Mouse (Mus musculus) limb, embryonic 14.5 days (tissue): Measurements from ENCODE around the gene Mmp3. TPM values are rescaled to one million over a fixed set of nuclear protein-coding genes. Genes with fewer than 3 reads are reported as not detected.

Experiments used
- ATAC-seq: fragments of 200-750 bp; cut with Nextera tagmentation; 2 replicates; pipeline ENCODE4 v1.8.0; 2017; ENCODE audit warnings: low read depth, moderate number of reproducible peaks, moderate TSS enrichment; ENCODE audit not compliant: low FRiP score
- DNase-seq: peaks from one replicate; pipeline ENCODE4 v3.0.0-alpha.2; 2015; ENCODE audit warnings: low spot score
- H3K27ac ChIP-seq: fragments of 300-500 bp; sonication (generic); replicated peaks from 2 replicates; pipeline ENCODE4 v1.5.1; 2014; ENCODE audit warnings: low read depth, mild to moderate bottlenecking, low read length, moderate library complexity, mixed read lengths
- H3K27me3 ChIP-seq: fragments of 300-500 bp; sonication (generic); 2 replicates; pipeline ENCODE4 v1.6.1; 2014; ENCODE audit warnings: low read length, mixed read lengths; ENCODE audit not compliant: control insufficient read depth, insufficient read depth
- H3K36me3 ChIP-seq: fragments of 300-500 bp; sonication (generic); 2 replicates; pipeline ENCODE4 v1.6.1; 2014; ENCODE audit warnings: mild to moderate bottlenecking, low read length, moderate library complexity, mixed read lengths; ENCODE audit not compliant: control insufficient read depth, insufficient read depth
- H3K4me1 ChIP-seq: fragments of 300-500 bp; sonication (generic); 2 replicates; pipeline ENCODE4 v1.6.1; 2014; ENCODE audit warnings: antibody characterized with exemption, low read length, mixed read lengths; ENCODE audit not compliant: control insufficient read depth, insufficient read depth
- H3K4me2 ChIP-seq: fragments of 300-500 bp; sonication (generic); replicated peaks from 2 replicates; pipeline ENCODE4 v1.6.1; 2014; ENCODE audit warnings: low read depth, mild to moderate bottlenecking, low read length, moderate library complexity; ENCODE audit not compliant: severe bottlenecking
- H3K4me3 ChIP-seq: fragments of 300-500 bp; sonication (generic); replicated peaks from 2 replicates; pipeline ENCODE4 v1.5.1; 2014; ENCODE audit warnings: low read length
- H3K9ac ChIP-seq: fragments of 300-500 bp; sonication (generic); 2 replicates; pipeline ENCODE4 v1.6.1; 2014; ENCODE audit warnings: mild to moderate bottlenecking, low read depth, low read length, moderate library complexity; ENCODE audit not compliant: severe bottlenecking
- H3K9me3 ChIP-seq: fragments of 300-500 bp; sonication (generic); 2 replicates; pipeline ENCODE4 v1.6.1; 2016; ENCODE audit warnings: low read length; ENCODE audit not compliant: control insufficient read depth
- POLR2A ChIP-seq: fragments of 200-500 bp; IDR thresholded peaks from 2 replicates; pipeline ENCODE4 v1.8.0; 2012; ENCODE audit warnings: inconsistent platforms, mild to moderate bottlenecking, moderate library complexity, borderline replicate concordance; ENCODE audit not compliant: insufficient read depth, insufficient read length; ENCODE audit errors: extremely low read depth
- WGBS: fragments of 180-500 bp; shearing (Covaris S2); extraction: QIAGEN DNeasy Blood & Tissue Kit; methylation state at CpG from one replicate; pipeline ENCODE4 v1.1.7; 2014; 5-methylcytosine and 5-hydroxymethylcytosine counted together
- polyA plus RNA-seq, 2 experiments: library from polyadenylated mRNA; depleted of rRNA in 1 of 2; stranded (reverse) in 1 of 2; unstranded in 1 of 2; fragments of >200 nt; fragmentation: Nextera tagmentation in 1 of 2; extraction: Ambion mirVana in 1 of 2; gene quantifications; 2 replicates each; pipeline versions ENCODE4 v1.2.1 to v1.2.3; 2012 to 2014

Mmp3 gene
- polyA plus RNA-seq, 2 experiments, result 0.10 to 0.16 TPM

DNA sequence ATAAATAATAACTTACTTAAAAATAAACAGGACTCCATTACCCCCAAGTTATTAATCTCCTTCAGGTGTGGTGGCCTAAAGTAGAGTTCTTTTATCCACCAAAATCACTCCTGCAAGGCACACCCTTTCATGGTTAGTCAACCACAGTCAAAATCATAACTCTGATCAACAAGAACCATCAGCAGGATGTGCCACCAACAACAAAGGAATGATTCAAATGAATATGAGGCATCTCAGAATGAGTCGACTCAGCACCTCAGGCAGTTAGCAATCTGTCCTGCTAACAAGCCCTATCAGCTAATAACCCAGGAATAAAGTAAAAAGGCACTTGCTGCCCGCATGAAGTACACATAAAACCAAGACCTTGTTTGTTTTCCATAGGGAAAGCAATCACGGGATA, 55.5 kb downstream of the Mmp3 start:
- H3K36me3 ChIP-seq, result no peaks in the 10 kb centered on the region
- DNase-seq (no peak), ATAC-seq (no peak)
- no peak for TF ChIP-seq POLR2A
- no peak overlapping the region for H3K9ac ChIP-seq
- H3K9me3 ChIP-seq, result no peaks in the 10 kb centered on the region
- no peaks in the 10 kb centered on the region for H3K4me1 ChIP-seq
- WGBS, result 86% methylated on average over 3 of the region's 3 CpGs
- H3K27ac ChIP-seq, result no peak overlapping the region
- no peak overlapping the region for H3K4me2 ChIP-seq
- no peaks in the 10 kb centered on the region for H3K27me3 ChIP-seq
- H3K4me3 ChIP-seq, result no peak overlapping the region

DNA sequence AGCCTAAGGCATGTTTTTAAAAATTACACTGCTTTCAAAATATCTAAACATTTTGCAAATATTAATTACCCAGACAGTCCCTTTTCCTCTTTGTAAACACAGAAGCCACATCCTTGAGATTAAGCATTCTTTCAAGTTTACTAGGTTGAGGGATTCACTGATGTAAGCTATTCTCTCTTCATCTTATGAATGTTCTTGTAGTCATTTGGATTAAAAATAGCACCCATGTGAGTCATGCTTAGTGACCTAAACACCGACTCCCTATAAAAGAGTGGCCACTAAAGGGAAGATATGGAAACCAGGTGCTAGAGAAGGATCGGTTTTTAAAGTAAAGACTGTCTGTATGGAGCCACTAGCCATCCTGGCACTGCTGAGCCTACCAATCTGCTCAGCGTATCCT, 56.4 kb downstream of the Mmp3 start, which contains the start of gene Mmp10:
TSS of gene Mmp10 (plus strand) at position 302 of the 400 bp plus-strand sequence.
- H3K4me3 ChIP-seq, result no peak within 1 kb of the TSS
- WGBS, result 83% methylated on average over 3 of the region's 3 CpGs
- no peaks in the 10 kb centered on the region for H3K4me1 ChIP-seq

More for the DNA sequence above, 56.4 kb downstream of the Mmp3 start, which contains the start of gene Mmp10:
- Histone ChIP-seq H3K4me2 (no peak within 1 kb of the TSS), H3K36me3 (no peaks in the 10 kb centered on the region), H3K9ac (no peak within 1 kb of the TSS), H3K27ac (no peak within 1 kb of the TSS), H3K27me3 (no peaks in the 10 kb centered on the region), H3K9me3 (no peaks in the 10 kb centered on the region)
- DNase-seq, result no peak
- no peak for TF ChIP-seq POLR2A
- no peak for ATAC-seq

Other genes starting within 250 kb of the Mmp3 start
- 1.7 and 3.6 TPM in 2 replicates for gene Mmp13, start 173.3 kb upstream of the Mmp3 start, polyA plus RNA-seq (2012; rRNA removed)
- 0.87 and 1.4 TPM in 2 replicates for gene Mmp13, start 173.3 kb upstream of the Mmp3 start, polyA plus RNA-seq (2014; fragmentation: Nextera tagmentation; extraction: Ambion mirVana)
- 0.04 TPM in 1 of 2 replicates, not detected in the other for gene Mmp12, start 101.4 kb upstream of the Mmp3 start, polyA plus RNA-seq (2012; rRNA removed)
- not detected in 2 replicates for gene Mmp12, start 101.4 kb upstream of the Mmp3 start, polyA plus RNA-seq (2014; fragmentation: Nextera tagmentation; extraction: Ambion mirVana)
- not detected in 2 replicates for gene Mmp1b, start 57.8 kb upstream of the Mmp3 start, polyA plus RNA-seq (2012; rRNA removed)
- gene Mmp1b, start 57.8 kb upstream of the Mmp3 start, polyA plus RNA-seq (2014; fragmentation: Nextera tagmentation; extraction: Ambion mirVana), result not detected in 2 replicates
- gene Mmp10, start 56.5 kb downstream of the Mmp3 start, polyA plus RNA-seq (2012; rRNA removed), result 0.04 TPM in 2 replicates
- gene Mmp10, start 56.5 kb downstream of the Mmp3 start, polyA plus RNA-seq (2014; fragmentation: Nextera tagmentation; extraction: Ambion mirVana), result not detected in 2 replicates
- 0.19 and 0.35 TPM in 2 replicates for gene Mmp8, start 112.6 kb downstream of the Mmp3 start, polyA plus RNA-seq (2012; rRNA removed)
- gene Mmp8, start 112.6 kb downstream of the Mmp3 start, polyA plus RNA-seq (2014; fragmentation: Nextera tagmentation; extraction: Ambion mirVana), result 0.15 and 0.51 TPM in 2 replicates
- gene Mmp27, start 125.6 kb downstream of the Mmp3 start, polyA plus RNA-seq (2012; rRNA removed), result 0.05 TPM in 1 of 2 replicates, not detected in the other
- 0.10 and 0.12 TPM in 2 replicates for gene Mmp27, start 125.6 kb downstream of the Mmp3 start, polyA plus RNA-seq (2014; fragmentation: Nextera tagmentation; extraction: Ambion mirVana)
- gene Mmp20, start 182.4 kb downstream of the Mmp3 start, polyA plus RNA-seq (2012; rRNA removed), result not detected in 2 replicates
- gene Mmp20, start 182.4 kb downstream of the Mmp3 start, polyA plus RNA-seq (2014; fragmentation: Nextera tagmentation; extraction: Ambion mirVana), result 0.08 TPM in 1 of 2 replicates, not detected in the other
- not detected in 2 replicates for gene Mmp7, start 246.3 kb downstream of the Mmp3 start, polyA plus RNA-seq (2012; rRNA removed)
- not detected in 2 replicates for gene Mmp7, start 246.3 kb downstream of the Mmp3 start, polyA plus RNA-seq (2014; fragmentation: Nextera tagmentation; extraction: Ambion mirVana)